Mouse (Mus musculus) limb, embryonic 15.5 days (tissue): Measurements from ENCODE around the gene Vmn1r50. TPM values are rescaled to one million over a fixed set of nuclear protein-coding genes. Genes with fewer than 3 reads are reported as not detected.
"Not testable (repeated sequence)": the region's sequence is repeated elsewhere in the genome, so short reads cannot be mapped to it uniquely, and the experiment has no call there.

Experiments
- ATAC-seq: fragments of 200-750 bp; cut with Nextera tagmentation; 2 replicates; pipeline ENCODE4 v1.8.0; 2017; ENCODE audit warnings: low read depth, moderate TSS enrichment; ENCODE audit not compliant: insufficient number of reproducible peaks, low FRiP score, low TSS enrichment
- H3K27ac ChIP-seq: fragments of 300-500 bp; sonication (generic); 2 replicates; pipeline ENCODE4 v1.5.1; 2015; ENCODE audit warnings: moderate library complexity, mild to moderate bottlenecking, inconsistent platforms
- H3K27me3 ChIP-seq: fragments of 300-500 bp; sonication (generic); 2 replicates; pipeline ENCODE4 v1.6.1; 2015; ENCODE audit warnings: inconsistent platforms
- H3K36me3 ChIP-seq: fragments of 300-500 bp; sonication (generic); 2 replicates; pipeline ENCODE4 v1.6.1; 2015; ENCODE audit warnings: inconsistent platforms
- H3K4me1 ChIP-seq: fragments of 300-500 bp; sonication (generic); 2 replicates; pipeline ENCODE4 v1.6.1; 2015; ENCODE audit warnings: inconsistent platforms
- H3K4me2 ChIP-seq: fragments of 300-500 bp; sonication (generic); 2 replicates; pipeline ENCODE4 v1.6.1; 2015; ENCODE audit warnings: mild to moderate bottlenecking, inconsistent platforms
- H3K4me3 ChIP-seq: fragments of 300-500 bp; sonication (generic); 2 replicates; pipeline ENCODE4 v1.5.1; 2015; ENCODE audit warnings: mild to moderate bottlenecking, inconsistent platforms
- H3K9ac ChIP-seq: fragments of 300-500 bp; sonication (generic); 2 replicates; pipeline ENCODE4 v1.6.1; 2015; ENCODE audit warnings: inconsistent platforms
- H3K9me3 ChIP-seq: fragments of 300-500 bp; sonication (generic); 2 replicates; pipeline ENCODE4 v1.6.1; 2016; ENCODE audit warnings: inconsistent platforms
- WGBS: fragments of 180-500 bp; shearing (Covaris S2); methylation state at CpG from one replicate; pipeline ENCODE4 v1.1.7; 2015; 5-methylcytosine and 5-hydroxymethylcytosine counted together
- polyA plus RNA-seq: library from polyadenylated mRNA; unstranded; fragments of >200 nt; fragmentation: Nextera tagmentation; extraction: Ambion mirVana; gene quantifications from 2 replicates; pipeline ENCODE4 v1.2.1, GENCODE M21; 2015

Vmn1r50 gene
- not detected in 2 replicates for polyA plus RNA-seq

DNA sequence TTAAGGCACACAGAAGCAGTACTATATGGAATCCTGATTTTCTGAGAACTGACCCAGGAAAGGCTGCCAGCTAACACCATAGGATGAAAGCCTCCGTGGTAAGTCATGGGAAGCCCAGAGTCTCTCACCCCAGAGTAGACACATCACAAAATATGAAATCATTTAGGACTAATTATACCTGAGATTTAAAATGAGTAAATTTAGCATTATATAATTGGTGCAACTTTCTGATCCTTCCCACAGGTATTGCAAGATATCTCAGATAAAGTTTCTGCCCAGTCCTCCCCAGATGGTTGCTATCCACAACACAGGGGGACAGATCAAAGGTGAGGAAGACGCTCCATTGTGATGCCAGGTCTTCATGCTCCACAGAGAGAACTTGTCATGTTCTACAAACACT, at the start of gene Vmn1r50:
Gene Vmn1r50 (plus strand): TSS at position 301 of the 400 bp plus-strand sequence.
- Histone ChIP-seq H3K4me2 (no peak within 1 kb of the TSS), H3K27ac (no peak within 1 kb of the TSS), H3K9ac (no peak within 1 kb of the TSS), H3K4me1 (no peaks in the 10 kb centered on the region), H3K9me3 (no peaks in the 10 kb centered on the region), H3K4me3 (no peak within 1 kb of the TSS), H3K36me3 (no peaks in the 10 kb centered on the region), H3K27me3 (no peaks in the 10 kb centered on the region)
- no peak for ATAC-seq
- 50% methylated on average over 2 of the region's 2 CpGs for WGBS

DNA sequence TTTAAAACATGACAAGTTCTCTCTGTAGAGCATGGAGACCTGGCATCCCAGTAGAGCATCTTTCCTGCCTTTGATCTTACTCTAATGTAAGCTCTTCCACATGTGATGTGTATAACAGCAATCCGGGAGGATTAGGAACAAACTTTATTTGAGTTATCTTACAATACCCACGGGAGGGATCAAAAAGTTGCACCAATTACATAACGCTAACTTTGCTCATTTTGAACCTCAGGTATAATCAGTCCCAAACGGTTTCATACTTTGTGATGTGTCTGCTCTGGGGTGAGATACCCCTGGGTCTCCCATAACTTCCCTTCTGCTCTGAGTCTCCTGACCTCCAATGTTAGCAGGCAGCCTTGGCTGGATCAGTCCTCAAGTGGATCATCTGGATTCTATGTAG, 22.8 kb upstream of the Vmn1r50 start, which contains the start of gene Vmn1r49:
Gene Vmn1r49 (minus strand): TSS at position 101 of the 400 bp plus-strand sequence.
- WGBS = 69% methylated on average over 4 of the region's 4 CpGs
- H3K9me3 ChIP-seq = no peaks in the 10 kb centered on the region
- no peak within 1 kb of the TSS for H3K4me2 ChIP-seq
- no peaks in the 10 kb centered on the region for H3K27me3 ChIP-seq
- H3K9ac ChIP-seq = no peak within 1 kb of the TSS
- H3K4me3 ChIP-seq = no peak within 1 kb of the TSS
- H3K36me3 ChIP-seq = no peaks in the 10 kb centered on the region
- ATAC-seq = no peak
- no peaks in the 10 kb centered on the region for H3K4me1 ChIP-seq
- no peak within 1 kb of the TSS for H3K27ac ChIP-seq

DNA sequence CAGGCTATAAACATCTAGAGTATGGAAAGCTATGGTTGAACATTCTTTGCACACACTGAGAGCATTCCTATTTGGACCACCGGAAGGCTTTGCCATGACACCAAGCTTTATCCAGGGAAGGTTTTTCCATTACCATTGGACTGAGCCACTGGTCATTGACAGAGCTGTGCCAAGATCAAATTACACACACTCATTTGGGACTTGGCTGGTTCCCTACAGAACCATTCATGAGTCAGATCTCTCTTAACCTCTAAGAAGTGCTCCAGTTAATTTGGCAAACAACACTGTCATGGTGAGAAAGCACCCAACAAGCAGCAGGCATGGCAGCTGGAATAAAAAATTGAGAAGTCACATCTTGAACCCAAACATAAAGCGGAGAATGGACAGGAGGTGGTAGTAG, 664 bp upstream of the Vmn1r50 start:
- no peak for ATAC-seq
- Histone ChIP-seq H3K9ac (no peak overlapping the region), H3K4me3 (no peak overlapping the region), H3K4me2 (no peak overlapping the region), H3K4me1 (no peaks in the 10 kb centered on the region), H3K27ac (no peak overlapping the region), H3K36me3 (no peaks in the 10 kb centered on the region), H3K27me3 (no peaks in the 10 kb centered on the region), H3K9me3 (no peaks in the 10 kb centered on the region)
- WGBS = 86% methylated on average over 2 of the region's 2 CpGs

DNA sequence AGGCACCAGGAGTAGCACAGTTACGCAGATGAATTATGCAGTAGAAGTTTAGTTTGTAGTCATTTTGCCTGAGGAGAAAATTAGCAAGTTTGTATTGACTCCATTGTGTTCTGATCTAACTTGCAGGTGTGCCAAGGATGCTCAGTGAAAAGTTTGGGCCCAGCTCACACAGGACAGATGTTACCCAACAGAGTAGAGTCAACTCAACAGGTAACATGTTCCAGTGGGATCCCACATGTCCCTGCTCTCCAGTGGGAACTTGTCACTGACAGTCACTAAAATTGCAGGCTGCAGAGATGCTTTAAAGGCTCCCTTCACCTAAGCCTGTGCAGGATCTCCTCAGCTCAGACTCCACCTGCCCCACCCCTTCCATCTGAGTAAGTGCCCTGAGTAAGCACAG, 21.1 kb downstream of the Vmn1r50 start, which contains the start of gene Vmn1r51:
Gene Vmn1r51 (plus strand): TSS at position 301 of the 400 bp plus-strand sequence.
- H3K9ac ChIP-seq, H3K27ac ChIP-seq, ATAC-seq, H3K36me3 ChIP-seq, H3K4me1 ChIP-seq, H3K4me2 ChIP-seq, H3K9me3 ChIP-seq, H3K4me3 ChIP-seq, H3K27me3 ChIP-seq: not testable (repeated sequence)
- 92% methylated on average over 1 of the region's 1 CpGs for WGBS

Other genes with a start within 250 kb of the Vmn1r50 start
- not detected in 2 replicates for gene Vmn1r42, start 225.0 kb upstream of the Vmn1r50 start, polyA plus RNA-seq
- gene Vmn1r43, start 225.0 kb upstream of the Vmn1r50 start, polyA plus RNA-seq = 0.04 TPM in 2 replicates
- gene Vmn1r44, start 217.8 kb upstream of the Vmn1r50 start, polyA plus RNA-seq = 0.11 TPM in 1 of 2 replicates, not detected in the other
- not detected in 2 replicates for gene Vmn1r45, start 160.8 kb upstream of the Vmn1r50 start, polyA plus RNA-seq
- not detected in 2 replicates for gene Vmn1r46, start 132.1 kb upstream of the Vmn1r50 start, polyA plus RNA-seq
- gene Vmn1r47, start 85.3 kb upstream of the Vmn1r50 start, polyA plus RNA-seq = not detected in 2 replicates
- gene Vmn1r48, start 64.6 kb upstream of the Vmn1r50 start, polyA plus RNA-seq = not detected in 2 replicates
- gene Vmn1r49, start 22.9 kb upstream of the Vmn1r50 start, polyA plus RNA-seq = not detected in 2 replicates
- gene Vmn1r51, start 21.2 kb downstream of the Vmn1r50 start, polyA plus RNA-seq = not detected in 2 replicates
- gene Vmn1r52, start 73.4 kb downstream of the Vmn1r50 start, polyA plus RNA-seq = not detected in 2 replicates
- gene V1ra8, start 101.4 kb downstream of the Vmn1r50 start, polyA plus RNA-seq = not detected in 2 replicates
- not detected in 2 replicates for gene Vmn1r53, start 123.0 kb downstream of the Vmn1r50 start, polyA plus RNA-seq
- not detected in 2 replicates for gene Vmn1r54, start 144.9 kb downstream of the Vmn1r50 start, polyA plus RNA-seq
- gene BC048671, start 199.8 kb downstream of the Vmn1r50 start, polyA plus RNA-seq = not detected in 2 replicates
- gene Chst13, start 223.8 kb downstream of the Vmn1r50 start, polyA plus RNA-seq = 1.1 and 1.9 TPM in 2 replicates
- 0.36 and 0.37 TPM in 2 replicates for gene Uroc1, start 231.9 kb downstream of the Vmn1r50 start, polyA plus RNA-seq